Mouse (Mus musculus) heart, postnatal 4 days (tissue): ENCODE results near the gene Vps18. TPM values are rescaled to one million over a fixed set of nuclear protein-coding genes. Genes with fewer than 3 reads are reported as not detected.

Experiments used
- DNase-seq: peaks from one replicate; pipeline ENCODE4 v3.0.0; 2021
- total RNA-seq, 2 experiments: library from RNA; stranded (reverse); gene quantifications; 2 replicates each; pipeline ENCODE4 v1.2.3; 2021

The Vps18 gene
- total RNA-seq, 2 experiments from 2014 or later, result 13.9 to 14.0 TPM

- DNase-seq, result no peak
Observed at GRCm38 (mm10) chr2:119292281-119292680, 3.7 kb downstream of the Vps18 start.

GRCm38 (mm10) chr2:119292852-119293251 lies 4.3 kb downstream of the Vps18 start:
- DNase-seq, result no peak

- DNase-seq, result no peak
Observed at GRCm38 (mm10) chr2:119293311-119293710, 4.8 kb downstream of the Vps18 start.

- no peak for DNase-seq
Observed at GRCm38 (mm10) chr2:119293776-119294390, 5.3 kb downstream of the Vps18 start.

GRCm38 (mm10) chr2:119294411-119294810 lies 5.9 kb downstream of the Vps18 start:
- no peak for DNase-seq

GRCm38 (mm10) chr2:119296756-119297155 lies 8.2 kb downstream of the Vps18 start:
- DNase-seq, result no peak

GRCm38 (mm10) chr2:119297506-119297905 lies 9.0 kb downstream of the Vps18 start:
- DNase-seq, result no peak

GRCm38 (mm10) chr2:119298330-119298729 lies 9.8 kb downstream of the Vps18 start:
- DNase-seq, result peak; percentile 79

GRCm38 (mm10) chr2:119298839-119299238 lies 10.3 kb downstream of the Vps18 start:
- no peak for DNase-seq

- peak; percentile 92 for DNase-seq
Observed at GRCm38 (mm10) chr2:119299981-119300818, 11.7 kb downstream of the Vps18 start.

GRCm38 (mm10) chr2:119300819-119301493 lies 12.4 kb downstream of the Vps18 start:
- DNase-seq, result peak; percentile 65

- DNase-seq, result no peak
Observed at GRCm38 (mm10) chr2:119302876-119303275, 14.3 kb downstream of the Vps18 start.

- DNase-seq, result no peak
Observed at GRCm38 (mm10) chr2:119304391-119304790, 15.9 kb downstream of the Vps18 start.

GRCm38 (mm10) chr2:119304798-119305208 lies 16.3 kb downstream of the Vps18 start:
- DNase-seq, result peak; percentile 55

GRCm38 (mm10) chr2:119311544-119311943 lies 23.0 kb downstream of the Vps18 start:
- DNase-seq, result peak; percentile 67

- no peak for DNase-seq
Observed at GRCm38 (mm10) chr2:119312380-119312958, 23.9 kb downstream of the Vps18 start.

- DNase-seq, result no peak
Observed at GRCm38 (mm10) chr2:119313780-119314479, 25.4 kb downstream of the Vps18 start.

GRCm38 (mm10) chr2:119314742-119315310 lies 26.3 kb downstream of the Vps18 start:
- DNase-seq, result no peak

- peak; percentile 17 for DNase-seq
Observed at GRCm38 (mm10) chr2:119318043-119318710, 29.6 kb downstream of the Vps18 start.

- DNase-seq, result peak; percentile 46
Observed at GRCm38 (mm10) chr2:119320571-119320970, 32.0 kb downstream of the Vps18 start.
